Mouse (Mus musculus) embryonic fibroblast, embryonic 13.5 days (primary cell): ENCODE results near the gene Gar1.

Source experiments
- CTCF ChIP-seq: IDR thresholded peaks from 2 replicates; pipeline ENCODE4 v1.5.1; 2011; ENCODE audit warnings: mild to moderate bottlenecking, control low read depth, low read length, moderate library complexity, borderline replicate concordance; ENCODE audit not compliant: insufficient read depth
- POLR2A ChIP-seq: IDR thresholded peaks from 2 replicates; pipeline ENCODE4 v1.6.1; 2011; ENCODE audit warnings: low read depth, mild to moderate bottlenecking, control low read depth, low read length, moderate library complexity

DNA sequence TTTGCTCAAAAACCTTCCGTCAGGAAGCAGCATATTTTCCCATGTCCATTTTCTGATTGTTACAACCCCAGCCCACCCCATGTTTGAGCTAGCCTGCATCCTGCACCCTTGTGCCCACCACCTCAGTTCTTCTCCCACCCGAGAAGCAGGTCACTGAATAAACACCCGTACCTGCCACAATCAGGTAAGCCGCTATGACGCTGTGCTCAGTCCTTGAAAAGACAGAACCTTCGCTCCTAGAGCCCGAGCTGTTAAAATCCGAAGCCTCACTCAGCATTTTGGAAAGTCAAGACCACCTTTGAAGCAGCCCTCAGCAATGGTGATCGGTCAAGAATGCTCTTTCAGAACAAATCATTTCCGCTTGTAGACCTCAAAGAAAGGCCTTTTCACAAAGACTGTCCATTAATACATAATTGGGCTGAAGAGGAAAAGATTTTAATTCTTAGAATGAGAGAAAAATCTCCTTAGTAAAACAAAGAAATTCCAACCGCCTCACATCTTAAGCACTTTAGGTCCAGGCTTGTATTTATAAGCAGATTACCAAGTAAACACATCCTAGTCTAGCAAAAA lies 8.9 kb downstream of the Gar1 start, which contains the start of gene Rrh:
- TF ChIP-seq CTCF (no peak), POLR2A (no peak)
